Mouse (Mus musculus): ENCODE data around the gene N4bp1. TPM values are rescaled to one million over a fixed set of nuclear protein-coding genes. Genes with fewer than 3 reads are reported as not detected.

The N4bp1 gene
- total RNA-seq, 2 experiments from 2014 or later = 39.8 to 42.2 TPM

DNA sequence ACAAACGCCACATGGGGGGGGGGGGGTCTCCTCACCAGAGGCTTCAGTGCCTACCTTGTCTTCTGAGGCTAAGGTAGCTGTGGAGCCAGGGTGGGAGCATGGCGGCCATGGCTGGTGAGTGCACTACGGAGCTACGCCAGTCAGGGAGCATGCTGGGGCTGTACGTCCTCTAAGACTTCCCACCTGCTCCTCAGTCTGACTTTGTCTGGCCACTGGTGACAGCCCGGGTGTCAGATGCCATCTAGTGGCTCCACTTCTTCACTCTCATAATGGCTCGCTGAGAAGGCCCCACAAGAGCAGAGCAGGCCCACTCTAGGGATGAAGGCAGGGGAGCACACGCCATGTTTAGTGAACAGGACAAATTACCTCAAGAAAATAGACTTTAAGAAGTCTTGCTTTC, 41.2 kb downstream of the N4bp1 start:
- Histone ChIP-seq H3K27ac (no peak overlapping the region), H3K4me3 (no peak overlapping the region)
- TF ChIP-seq CTCF (conservative IDR thresholded peaks at IDR 0.05) = peak; percentile 77
- DNase-seq (ENCODE audit: low spot score in 2 of 2) = peak; percentile 46

DNA sequence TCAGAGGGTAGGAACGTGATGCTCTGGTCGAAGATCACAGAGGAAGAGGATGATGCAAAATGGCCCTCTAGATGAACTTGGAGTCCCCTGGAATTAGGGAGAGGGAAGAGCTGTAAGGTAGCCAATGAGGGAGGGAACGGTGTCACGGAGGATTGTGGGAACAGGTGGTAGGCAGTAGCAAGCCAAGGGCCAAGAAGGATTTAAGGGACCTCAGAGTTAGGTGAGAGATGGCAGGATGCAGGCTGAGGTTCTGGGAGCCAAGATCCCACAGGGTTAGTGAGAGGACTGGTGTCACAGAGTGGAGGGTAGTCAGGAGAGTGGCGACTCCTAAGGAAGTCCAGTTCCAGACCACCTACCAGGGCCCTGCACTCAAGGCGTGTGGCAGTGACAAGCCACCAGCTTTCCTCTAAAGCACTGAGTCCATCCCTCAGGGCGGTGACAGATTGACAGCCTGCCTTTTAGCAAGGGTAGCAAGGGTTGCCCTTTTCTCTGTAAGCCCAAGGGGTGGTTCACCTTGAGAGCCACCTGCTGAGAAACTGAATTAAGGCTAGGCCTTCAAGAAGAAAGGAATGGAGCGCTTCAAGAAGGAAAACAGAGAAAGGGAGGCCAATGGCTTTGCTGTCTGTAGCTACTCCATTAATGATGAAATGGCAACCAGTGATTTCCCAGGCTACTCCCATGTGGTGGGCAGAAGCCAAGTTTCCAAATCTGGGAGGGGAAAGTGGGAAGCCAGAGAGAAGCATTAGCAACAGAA, 43.3 kb downstream of the N4bp1 start:
- no peak for TF ChIP-seq CTCF (conservative IDR thresholded peaks at IDR 0.05)
- no peak overlapping the region for H3K27ac ChIP-seq
- H3K4me3 ChIP-seq = no peak overlapping the region
- DNase-seq (ENCODE audit: low spot score in 2 of 2) = no peak

DNA sequence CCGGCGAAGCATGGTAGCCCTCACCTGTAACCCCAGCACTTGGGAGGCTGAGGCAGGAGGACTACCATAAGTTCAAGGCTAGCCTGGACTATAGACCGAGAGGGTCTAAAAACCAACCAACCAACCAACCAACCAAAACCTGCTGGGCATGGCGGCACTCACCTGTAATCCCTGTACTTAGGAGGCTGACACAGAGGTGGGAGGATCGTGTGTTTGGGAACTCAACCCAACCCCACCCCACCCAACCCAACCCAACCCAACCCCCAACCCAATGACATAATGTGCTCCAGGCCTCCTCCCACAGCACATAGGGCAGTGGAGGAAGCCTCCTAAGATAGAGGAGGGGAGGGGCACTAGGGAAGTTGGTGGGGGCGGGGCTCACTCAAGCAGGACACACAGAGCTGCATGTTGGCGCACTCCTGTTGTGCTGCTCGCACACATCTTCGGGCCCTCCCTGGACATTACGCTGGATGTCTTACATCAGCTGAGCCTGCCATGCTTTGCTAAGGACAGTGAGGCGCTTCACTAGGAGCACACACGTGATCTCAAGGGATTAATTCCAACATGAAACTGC, 44.9 kb downstream of the N4bp1 start:
- DNase-seq (ENCODE audit: low spot score in 2 of 2) = no peak
- Histone ChIP-seq H3K4me3 (no peak overlapping the region), H3K27ac (no peak overlapping the region)
- no peak for TF ChIP-seq CTCF (conservative IDR thresholded peaks at IDR 0.05)

DNA sequence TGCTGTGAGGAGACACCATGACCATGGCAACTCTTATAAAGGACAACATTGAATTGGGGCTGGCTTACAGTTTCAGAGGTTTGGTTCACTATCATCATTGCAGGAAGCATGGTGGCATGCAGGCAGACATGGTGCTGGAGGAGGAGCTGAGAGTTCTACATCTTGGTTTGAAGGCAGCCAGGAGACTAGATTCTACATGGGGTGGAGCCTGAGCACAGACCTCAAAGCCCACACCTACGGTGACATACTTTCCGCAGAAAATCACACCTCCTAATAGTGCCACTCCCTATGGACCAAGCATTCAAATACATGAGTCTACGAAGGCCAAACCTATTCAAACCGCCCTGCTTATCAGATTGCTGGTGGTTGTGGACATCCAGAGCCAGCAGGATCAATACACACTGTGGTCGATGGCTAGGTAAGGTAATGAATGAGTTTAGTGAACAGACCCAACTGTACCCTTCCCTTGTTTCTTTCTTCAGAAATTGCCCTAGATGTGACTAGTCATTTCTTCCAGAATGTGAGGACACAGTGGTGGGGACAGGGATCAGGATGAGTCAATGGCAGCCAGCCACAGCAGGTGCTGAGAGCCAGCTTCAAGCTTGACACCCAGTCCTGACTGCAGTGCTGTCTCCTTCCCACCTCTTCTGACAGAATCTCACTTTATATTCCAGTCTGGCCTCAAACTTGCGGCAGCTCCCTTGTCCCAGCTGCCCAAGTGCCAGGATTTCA, 46.2 kb downstream of the N4bp1 start:
- DNase-seq (ENCODE audit: low spot score in 2 of 2) = no peak
- H3K4me3 ChIP-seq = no peak overlapping the region
- no peak for TF ChIP-seq CTCF (conservative IDR thresholded peaks at IDR 0.05)
- no peak overlapping the region for H3K27ac ChIP-seq

DNA sequence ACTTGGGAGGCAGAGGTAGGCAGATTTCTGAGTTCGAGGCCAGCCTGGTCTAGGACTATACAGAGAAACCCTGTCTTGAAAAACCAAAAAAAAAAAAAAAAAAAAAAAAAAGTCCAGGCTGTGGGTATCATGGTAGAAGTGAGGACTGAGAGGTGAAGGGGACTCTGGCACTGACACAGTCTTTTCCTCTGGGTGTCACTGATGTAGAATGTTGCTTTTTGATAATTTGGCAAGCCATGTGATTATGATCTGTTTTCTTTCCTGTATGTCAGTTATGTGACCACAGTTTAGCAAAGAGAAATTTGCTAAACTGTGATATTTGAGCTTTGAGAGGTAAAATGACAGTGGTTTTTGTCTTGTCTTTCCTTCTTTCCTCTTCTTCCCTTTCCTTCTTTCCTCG, 47.8 kb downstream of the N4bp1 start:
- no peak for DNase-seq (ENCODE audit: low spot score in 2 of 2)
- no peak for TF ChIP-seq CTCF (conservative IDR thresholded peaks at IDR 0.05)
- Histone ChIP-seq H3K4me3 (no peak overlapping the region), H3K27ac (no peak overlapping the region)

DNA sequence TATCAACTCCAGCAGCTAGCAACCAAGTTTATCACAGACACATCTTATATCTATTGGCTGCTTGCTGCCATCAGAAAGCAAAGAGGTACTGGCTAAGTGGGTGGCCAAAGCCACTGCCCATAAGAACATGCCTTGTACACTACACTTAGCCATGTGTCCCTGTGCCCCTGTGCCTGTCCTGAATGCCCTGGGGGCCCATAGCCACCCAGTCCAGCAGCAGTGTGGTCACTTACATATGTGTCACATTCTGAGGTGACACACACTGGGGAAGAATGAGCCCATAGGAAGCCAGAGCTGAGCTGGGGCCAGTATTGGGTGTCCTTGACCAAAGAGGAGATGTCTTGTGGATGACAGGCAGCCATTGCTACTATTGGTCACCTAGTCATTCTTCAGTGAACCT, 49.2 kb downstream of the N4bp1 start:
- TF ChIP-seq CTCF (conservative IDR thresholded peaks at IDR 0.05) = no peak

DNA sequence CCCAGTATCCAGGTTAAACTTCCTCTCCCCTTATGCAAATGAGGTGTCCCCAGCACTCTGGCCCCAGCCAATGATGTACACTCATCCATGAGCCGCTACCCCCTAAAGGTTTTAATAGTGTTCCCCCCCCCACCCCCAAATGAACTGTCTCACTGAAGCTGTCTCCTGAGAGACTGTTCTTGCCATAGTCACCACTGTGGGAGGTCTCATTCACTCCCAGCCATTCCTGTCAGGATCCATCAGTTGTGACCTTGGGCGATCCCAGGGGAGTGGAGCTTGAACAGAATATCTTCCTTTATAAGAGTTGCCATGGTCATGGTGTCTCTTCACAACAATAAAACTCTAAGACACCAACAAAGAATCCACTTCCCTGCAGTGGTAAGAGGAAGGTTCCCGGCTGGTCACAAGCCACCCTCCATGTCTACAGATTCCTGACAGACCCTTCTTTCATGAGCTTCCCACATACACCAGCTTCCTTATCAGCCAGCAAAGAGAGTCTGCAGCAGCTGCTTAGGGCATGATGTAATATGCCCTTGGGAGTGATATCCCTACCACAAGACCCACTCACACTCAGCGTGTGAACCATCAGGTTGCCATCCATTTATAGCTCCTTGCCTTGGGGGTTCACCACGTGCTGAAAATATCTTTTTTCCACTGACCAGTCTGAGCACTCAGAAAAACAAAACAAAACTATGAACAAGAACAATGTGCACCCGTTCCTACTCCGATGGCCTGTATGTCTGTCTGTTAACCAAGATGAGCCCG, 50.4 kb downstream of the N4bp1 start:
- DNase-seq (ENCODE audit: low spot score in 2 of 2) = no peak
- TF ChIP-seq CTCF (conservative IDR thresholded peaks at IDR 0.05) = no peak
- Histone ChIP-seq H3K27ac (no peak overlapping the region), H3K4me3 (no peak overlapping the region)

More for the DNA sequence above, 49.2 kb downstream of the N4bp1 start:
- Histone ChIP-seq H3K27ac (no peak overlapping the region), H3K4me3 (no peak overlapping the region)
- DNase-seq (ENCODE audit: low spot score in 2 of 2) = no peak

DNA sequence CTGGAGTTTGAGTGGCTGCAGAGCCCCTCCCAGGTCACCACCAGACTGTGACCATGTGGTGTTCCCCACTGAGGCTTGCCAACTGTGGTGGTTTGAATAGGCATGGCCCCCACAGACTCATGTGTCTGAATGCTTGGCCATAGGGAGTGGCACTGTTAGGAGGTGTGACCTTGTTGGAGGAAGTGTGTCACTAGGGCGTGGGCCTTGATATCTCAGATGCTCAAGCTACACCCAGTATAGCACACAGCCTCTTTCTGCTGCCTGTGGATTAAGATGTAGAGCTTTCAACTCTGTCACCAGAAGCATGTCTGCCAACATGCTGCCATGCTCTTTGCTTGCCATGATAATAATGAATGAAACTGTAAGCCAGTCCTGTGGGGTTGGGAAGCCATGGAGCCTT, 51.1 kb downstream of the N4bp1 start:
- no peak for TF ChIP-seq CTCF (conservative IDR thresholded peaks at IDR 0.05)
- DNase-seq (ENCODE audit: low spot score in 2 of 2) = no peak
- H3K27ac ChIP-seq = no peak overlapping the region
- H3K4me3 ChIP-seq = no peak overlapping the region

DNA sequence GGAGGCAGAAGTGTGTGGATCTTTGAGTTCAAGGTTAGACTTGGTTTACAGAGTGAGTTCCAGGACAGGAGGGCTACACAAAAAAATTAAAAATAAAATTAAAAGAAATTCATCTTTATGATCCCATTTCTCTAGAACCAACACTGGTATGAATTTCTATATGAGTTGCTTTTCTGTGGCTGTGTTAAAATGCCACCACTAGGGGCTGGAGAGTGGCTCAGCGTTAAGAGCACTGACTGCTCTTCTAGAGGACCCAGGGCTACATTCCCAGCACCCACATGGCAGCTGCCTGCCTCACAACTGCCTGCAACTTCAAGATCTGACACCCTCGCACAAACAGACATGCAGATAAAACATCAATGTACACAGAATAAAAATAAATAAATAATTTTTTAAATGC, 56.1 kb downstream of the N4bp1 start:
- Histone ChIP-seq H3K27ac (no peak overlapping the region), H3K4me3 (no peak overlapping the region)
- peak; percentile 46 for TF ChIP-seq CTCF (conservative IDR thresholded peaks at IDR 0.05)
- DNase-seq (ENCODE audit: low spot score in 2 of 2) = no peak

DNA sequence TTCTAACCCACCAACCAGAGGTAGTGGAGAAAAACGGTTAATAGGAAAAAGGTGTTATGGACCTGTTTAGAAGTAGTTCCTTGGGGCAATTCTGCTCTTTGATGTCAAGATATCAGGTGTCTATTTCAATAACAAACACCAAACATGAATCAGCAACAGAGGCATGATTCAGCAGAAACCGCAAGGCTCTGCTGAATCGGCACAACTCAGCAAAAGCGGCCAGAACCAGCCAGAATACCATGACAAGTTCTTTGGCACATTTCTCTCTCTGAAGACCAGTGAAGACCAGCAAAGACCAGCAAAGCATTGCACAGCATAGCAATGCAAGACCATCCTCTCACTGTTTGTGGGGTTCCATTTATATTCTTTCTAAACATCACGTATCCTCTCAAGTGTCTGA, 57.9 kb downstream of the N4bp1 start:
- Histone ChIP-seq H3K27ac (no peak overlapping the region), H3K4me3 (no peak overlapping the region)
- no peak for DNase-seq (ENCODE audit: low spot score in 2 of 2)
- no peak for TF ChIP-seq CTCF (conservative IDR thresholded peaks at IDR 0.05)

DNA sequence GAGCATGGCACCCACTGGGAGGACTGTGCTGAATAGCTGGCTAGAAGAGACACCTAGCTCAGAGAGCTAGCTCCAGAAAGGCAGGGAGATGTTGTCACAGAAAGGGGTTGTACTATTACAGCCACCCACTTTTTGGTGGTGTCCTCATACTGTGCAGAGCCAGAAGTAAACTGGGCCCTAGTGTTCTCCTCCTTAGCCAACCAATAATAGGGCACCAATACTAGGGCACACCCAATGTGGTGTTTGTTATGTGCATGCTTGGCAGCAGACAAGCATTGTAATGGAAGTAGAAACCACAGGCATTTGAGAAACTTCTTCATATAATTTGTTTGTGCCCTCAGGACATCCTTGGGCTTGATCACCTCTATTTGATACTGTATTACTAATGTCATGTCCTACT, 58.5 kb downstream of the N4bp1 start:
- DNase-seq (ENCODE audit: low spot score in 2 of 2) = no peak
- H3K4me3 ChIP-seq = no peak overlapping the region
- no peak for TF ChIP-seq CTCF (conservative IDR thresholded peaks at IDR 0.05)
- no peak overlapping the region for H3K27ac ChIP-seq

DNA sequence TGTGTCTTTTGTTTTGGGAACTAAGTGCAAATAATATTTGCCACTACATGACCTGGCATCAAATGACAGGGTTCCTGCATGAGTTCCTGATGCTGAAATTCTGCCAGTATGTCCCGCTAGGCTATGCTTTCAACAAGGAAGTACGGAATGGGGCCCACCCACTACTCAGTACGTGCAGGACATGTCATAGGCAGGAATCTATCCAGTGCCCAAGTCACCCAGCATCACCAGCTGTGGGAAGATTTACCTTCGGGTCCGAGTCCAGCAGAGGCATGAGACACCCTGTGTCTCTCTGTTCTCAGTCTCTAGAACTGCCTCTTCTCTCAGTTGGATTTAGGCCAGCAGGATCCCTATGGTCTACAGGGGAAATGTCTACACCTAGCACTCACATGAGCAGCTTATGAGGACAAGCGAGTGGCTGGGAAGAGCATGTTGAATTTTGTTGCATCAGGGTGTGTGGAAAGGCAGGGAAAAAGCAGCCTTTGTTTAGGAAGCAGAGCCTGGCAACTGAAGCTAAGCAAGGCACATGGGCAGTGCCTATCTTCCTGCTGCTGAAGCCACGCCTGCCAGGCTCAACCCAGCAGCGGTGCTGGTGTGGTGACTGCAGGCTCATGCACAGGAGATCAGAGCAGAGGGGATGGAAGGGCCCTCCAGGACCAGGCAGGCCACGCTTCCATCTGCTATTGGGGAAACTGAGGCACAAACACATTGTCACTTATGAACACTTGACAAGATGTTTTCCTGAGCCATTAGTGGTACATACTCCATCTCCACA, 59.2 kb downstream of the N4bp1 start:
- no peak for DNase-seq (ENCODE audit: low spot score in 2 of 2)
- Histone ChIP-seq H3K4me3 (no peak overlapping the region), H3K27ac (0 out of 2 replicates have a peak overlapping the region, but pooled peaks have one; percentile 49)
- no peak for TF ChIP-seq CTCF (conservative IDR thresholded peaks at IDR 0.05)
